8 mouse cellular contexts compared by ENCODE assay signal in genomic region chr12:5213339-5214104, GRCm38 (mm10).
DNase-seq lines count a peak whose midpoint lies in the region; ATAC-seq and TF ChIP-seq lines count a peak whose summit lies in the region.

No protein-coding gene starts in this region.

- 0 out of 2 replicates have a peak, but pooled peaks cover 3% of the 10 kb centered on the region for H3K36me3 ChIP-seq in hindbrain, embryonic 12.5 days
- H3K36me3 ChIP-seq in stomach, embryonic 16.5 days (ENCODE audit: control insufficient read depth, insufficient read depth, low read length) = no peaks in the 10 kb centered on the region

- no peaks in the 10 kb centered on the region for H3K27me3 ChIP-seq in cerebellum, adult 2 months (ENCODE audit: control insufficient read depth, insufficient read depth, low read length)
- no peaks in the 10 kb centered on the region for H3K27me3 ChIP-seq in hindbrain, embryonic 12.5 days
- H3K27me3 ChIP-seq in stomach, embryonic 16.5 days (ENCODE audit: control insufficient read depth, insufficient read depth, low read length) = no peaks in the 10 kb centered on the region

- H3K4me2 ChIP-seq in hindbrain, embryonic 12.5 days (replicated peaks) = no peak overlapping the region
- H3K4me2 ChIP-seq in stomach, embryonic 16.5 days (ENCODE audit: low read depth, low read length) = no peak overlapping the region

- no peaks in the 10 kb centered on the region for H3K9me3 ChIP-seq in hindbrain, embryonic 12.5 days (replicated peaks)
- no peaks in the 10 kb centered on the region for H3K9me3 ChIP-seq in stomach, embryonic 16.5 days (replicated peaks; ENCODE audit: control insufficient read depth, low read length)

- peaks cover 19% of the 10 kb centered on the region for H3K4me1 ChIP-seq in cerebellum, adult 2 months (ENCODE audit: control insufficient read depth, insufficient read depth, low read length)
- H3K4me1 ChIP-seq in hindbrain, embryonic 12.5 days = peaks cover 65% of the 10 kb centered on the region
- H3K4me1 ChIP-seq in stomach, embryonic 16.5 days (ENCODE audit: control insufficient read depth, insufficient read depth, low read length) = peaks cover 14% of the 10 kb centered on the region

- no peak for TF ChIP-seq POLR2A in cerebellum, adult 2 months (IDR thresholded peaks at IDR 0.05; ENCODE audit: borderline replicate concordance, insufficient read depth, low read length)

- no peak for TF ChIP-seq CTCF in cerebellum, adult 2 months (IDR thresholded peaks at IDR 0.05; ENCODE audit: borderline replicate concordance, insufficient read depth, low read depth, low read length)

- 35% methylated on average over 13 of the region's 13 CpGs for WGBS in cerebellum, adult 2 months
- 15% methylated on average over 13 of the region's 13 CpGs for WGBS in hindbrain, embryonic 12.5 days
- 18% methylated on average over 13 of the region's 13 CpGs for WGBS in stomach, embryonic 16.5 days

- ATAC-seq in hindbrain, embryonic 12.5 days (ENCODE audit: low FRiP score) = peak; percentile 24; the same call in 1 of the 2 replicates
- ATAC-seq in stomach, embryonic 16.5 days (ENCODE audit: insufficient read depth, low FRiP score) = peak; percentile 84

- no peak overlapping the region for H3K27ac ChIP-seq in cerebellum, adult 2 months (ENCODE audit: insufficient read depth, low read length)
- H3K27ac ChIP-seq in hindbrain, embryonic 12.5 days = peak overlapping the region; percentile 48; the same call in 1 of the 2 replicates
- peak overlapping the region; percentile 54 for H3K27ac ChIP-seq in stomach, embryonic 16.5 days (ENCODE audit: low read length)

- no peak overlapping the region for H3K4me3 ChIP-seq in cerebellum, adult 2 months (replicated peaks; ENCODE audit: insufficient read depth, low read depth, low read length)
- no peak overlapping the region for H3K4me3 ChIP-seq in hindbrain, embryonic 12.5 days
- no peak overlapping the region for H3K4me3 ChIP-seq in stomach, embryonic 16.5 days (replicated peaks; ENCODE audit: low read length)

- no peak overlapping the region for H3K9ac ChIP-seq in hindbrain, embryonic 12.5 days
- H3K9ac ChIP-seq in stomach, embryonic 16.5 days (ENCODE audit: low read length) = no peak overlapping the region

- peak; percentile 93 to 97 for DNase-seq in adrenal gland, adult (ENCODE audit: inconsistent age in 2 of 2, low spot score in 1 of 2)
- peak; percentile 47 for DNase-seq in cerebellum, adult 2 months
- peak; percentile 74 to 76 for DNase-seq in frontal cortex, postnatal 36 days (ENCODE audit: low spot score in 2 of 2)
- peak; percentile 31 for DNase-seq in layer of hippocampus, adult 9-10 months (ENCODE audit: low spot score)
- DNase-seq in lung, postnatal 36 days = peak; percentile 96
- DNase-seq in thymus, postnatal 36 days = no peak

Comparison
In these comparisons a context has a peak if more than half of its experiments do, and no peak if none do; other contexts are left out.
1. DNase-seq: peak in adrenal gland, adult (2 of 2), cerebellum, adult 2 months (2 of 2), frontal cortex, postnatal 36 days (2 of 2), layer of hippocampus, adult 9-10 months (single experiment) and lung, postnatal 36 days (single experiment); none in thymus, postnatal 36 days (0 of 2).